Mouse (Mus musculus): Measurements from ENCODE around the gene Erich4.

DNA sequence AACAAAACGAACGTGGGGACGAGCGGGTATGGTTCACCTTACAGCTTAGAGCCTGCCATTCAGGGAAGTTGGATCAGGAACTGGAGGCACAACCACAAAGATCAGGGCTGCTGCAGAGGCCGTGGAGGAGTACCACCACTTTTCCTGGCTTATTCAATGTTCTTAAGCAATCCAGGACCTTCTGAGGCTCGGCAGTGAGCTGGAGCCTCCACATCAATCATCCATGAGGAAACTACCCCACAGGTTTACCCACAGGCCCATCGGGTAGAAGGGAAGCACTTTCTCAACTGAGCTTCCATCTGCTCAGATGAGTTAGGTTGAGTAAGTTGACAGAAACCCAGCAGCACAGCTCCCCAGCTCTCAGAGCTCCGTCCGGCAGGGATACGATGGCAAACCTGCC, 36.3 kb downstream of the Erich4 start:
- no peak for TF ChIP-seq POLR2A (IDR thresholded peaks at IDR 0.05; ENCODE audit: borderline replicate concordance, insufficient read depth, low read length)
- TF ChIP-seq CTCF (IDR thresholded peaks at IDR 0.05; ENCODE audit: borderline replicate concordance, insufficient read depth, low read depth, low read length) = no peak
